25 mouse cellular contexts compared by ENCODE assay signal in genomic region chr12:55449048-55449447, GRCm38 (mm10).
"Had no signal": no experiment of that assay in that cellular context is flagged by ENCODE, and none has a peak within 500 bp of the region (broad histone marks: within the 10 kb centered on the region; RNA-seq: fewer than 3 reads in every experiment).

No protein-coding gene starts in this region.

- H3K36me3 ChIP-seq: heart, embryonic 10.5 days; heart, embryonic 12.5 days; hindbrain, embryonic 10.5 days; hindbrain, embryonic 12.5 days; intestine, embryonic 15.5 days; limb, embryonic 13.5 days; limb, embryonic 15.5 days; liver, embryonic 12.5 days had no signal

- ATAC-seq: hindbrain, embryonic 16.5 days; inflammation-experienced regulatory T-cells, adult 6 months; intestine, embryonic 15.5 days; intestine, postnatal 0 days; liver, embryonic 12.5 days had no signal

- H3K9ac ChIP-seq: heart, embryonic 12.5 days; hindbrain, embryonic 12.5 days; hindbrain, embryonic 14.5 days; intestine, embryonic 15.5 days; limb, embryonic 13.5 days; limb, embryonic 15.5 days; liver, embryonic 12.5 days had no signal

- DNase-seq: gastrocnemius, adult 2 months; gastrocnemius, postnatal 10 days; gastrocnemius, postnatal 25 days; heart, adult 18-20 months; heart, postnatal 10 days; heart, postnatal 4 days; kidney, adult 18-20 months; kidney, adult 8-10 months; kidney, postnatal 10 days; kidney, postnatal 25 days; kidney, postnatal 4 days; left cerebral cortex, postnatal 4 days had no signal

- H3K4me2 ChIP-seq: heart, embryonic 12.5 days; hindbrain, embryonic 12.5 days; hindbrain, embryonic 14.5 days; intestine, embryonic 15.5 days; limb, embryonic 13.5 days; limb, embryonic 15.5 days; liver, embryonic 12.5 days had no signal

- H3K27ac ChIP-seq: gastrocnemius, adult 2 months; heart, embryonic 10.5 days; hindbrain, embryonic 10.5 days; hindbrain, embryonic 12.5 days; hindbrain, embryonic 14.5 days; intestine, embryonic 15.5 days; layer of hippocampus, adult 2 months; limb, embryonic 13.5 days; limb, embryonic 15.5 days; liver, embryonic 12.5 days had no signal

- H3K4me3 ChIP-seq: gastrocnemius, adult 2 months; heart, embryonic 10.5 days; heart, embryonic 12.5 days; hindbrain, embryonic 10.5 days; hindbrain, embryonic 12.5 days; intestine, embryonic 15.5 days; layer of hippocampus, adult 2 months; limb, embryonic 13.5 days; limb, embryonic 15.5 days; liver, embryonic 12.5 days had no signal

- H3K27me3 ChIP-seq: heart, embryonic 12.5 days; hindbrain, embryonic 12.5 days; intestine, embryonic 15.5 days; limb, embryonic 13.5 days; limb, embryonic 15.5 days; liver, embryonic 12.5 days had no signal

- H3K9me3 ChIP-seq: heart, embryonic 10.5 days; heart, embryonic 12.5 days; hindbrain, embryonic 10.5 days; hindbrain, embryonic 12.5 days; intestine, embryonic 15.5 days; limb, embryonic 13.5 days; limb, embryonic 15.5 days; liver, embryonic 12.5 days had no signal
